Mouse (Mus musculus): ENCODE data around the gene Sost. TPM values are rescaled to one million over a fixed set of nuclear protein-coding genes. Genes with fewer than 3 reads are reported as not detected.

Sost gene
- polyA plus RNA-seq, 2 experiments from 2014 or later = not detected

GRCm38 (mm10) chr11:101982981-101983411 lies 16.2 kb upstream of the Sost start:
- ATAC-seq = no peak

DNA sequence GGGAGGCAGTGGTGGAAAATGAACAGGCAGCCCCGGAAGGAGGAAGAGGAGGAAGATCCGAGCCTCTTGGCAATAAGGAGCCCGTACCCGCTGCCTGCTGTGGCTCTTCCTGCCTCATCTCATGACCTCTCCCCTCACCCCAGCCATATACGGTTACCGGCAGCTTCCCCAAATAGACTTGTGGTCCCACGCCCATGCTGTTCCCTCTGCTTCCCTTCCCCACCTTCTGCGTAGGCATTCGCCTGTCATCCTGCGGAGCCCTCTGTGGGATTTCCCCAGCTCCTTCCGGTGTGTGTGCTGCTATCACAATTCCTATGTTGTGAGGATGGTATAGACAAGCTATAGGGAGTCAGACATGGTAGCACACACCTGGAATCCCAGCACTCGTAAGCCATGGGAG lies 15.0 kb upstream of the Sost start:
- ATAC-seq = no peak

DNA sequence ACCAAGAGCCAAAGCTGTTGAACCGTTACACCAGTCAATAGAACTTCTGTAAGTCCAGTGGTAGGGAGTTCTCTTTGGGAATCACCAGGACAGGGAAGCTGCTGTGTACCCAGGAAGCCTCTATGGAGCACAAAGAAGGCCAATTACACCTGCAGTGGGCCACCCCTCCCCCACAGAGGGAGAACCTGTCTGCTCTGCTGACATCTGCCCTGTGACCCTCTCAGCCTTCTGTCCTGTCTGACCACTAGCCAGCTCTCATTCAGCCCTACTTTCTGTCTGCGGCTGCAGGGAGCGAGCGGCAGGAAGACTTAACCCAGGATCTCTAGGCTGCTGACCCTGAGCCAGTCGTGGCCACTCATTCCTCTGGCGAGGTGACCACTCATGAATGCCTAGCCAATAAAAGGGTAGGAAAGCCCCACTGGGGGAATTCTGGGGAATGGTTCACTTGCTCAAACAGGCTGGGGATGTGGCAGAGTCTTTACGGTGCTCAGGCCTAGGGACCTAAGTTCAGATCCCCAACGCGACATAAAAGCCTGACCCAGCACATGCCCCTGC lies 13.9 kb upstream of the Sost start:
- ATAC-seq = no peak

- no peak for ATAC-seq
Observed at GRCm38 (mm10) chr11:101979140-101979539, 12.3 kb upstream of the Sost start.

- no peak for ATAC-seq
Observed at GRCm38 (mm10) chr11:101976949-101977348, 10.1 kb upstream of the Sost start.

DNA sequence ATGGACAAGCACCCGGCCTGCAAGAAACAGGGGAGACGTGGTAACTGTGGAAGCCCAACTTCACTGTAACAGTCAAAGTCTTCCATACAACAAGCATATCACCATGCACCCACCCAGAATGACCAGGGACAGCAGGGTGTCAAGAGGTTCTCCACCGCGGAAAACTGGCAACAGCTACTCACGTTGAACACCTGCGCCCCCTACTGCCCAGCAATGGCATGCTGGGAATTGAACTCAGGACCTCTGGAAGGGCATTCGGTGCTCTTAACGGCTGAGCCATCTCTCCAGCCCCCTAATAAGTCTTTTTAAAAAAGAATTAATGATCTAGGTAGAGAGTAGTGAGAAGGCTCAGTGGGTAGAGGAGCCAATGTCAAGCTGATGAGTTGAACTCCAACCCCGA lies 8.1 kb upstream of the Sost start:
- ATAC-seq = no peak

- no peak for ATAC-seq
Observed at GRCm38 (mm10) chr11:101974181-101974580, 7.4 kb upstream of the Sost start.

DNA sequence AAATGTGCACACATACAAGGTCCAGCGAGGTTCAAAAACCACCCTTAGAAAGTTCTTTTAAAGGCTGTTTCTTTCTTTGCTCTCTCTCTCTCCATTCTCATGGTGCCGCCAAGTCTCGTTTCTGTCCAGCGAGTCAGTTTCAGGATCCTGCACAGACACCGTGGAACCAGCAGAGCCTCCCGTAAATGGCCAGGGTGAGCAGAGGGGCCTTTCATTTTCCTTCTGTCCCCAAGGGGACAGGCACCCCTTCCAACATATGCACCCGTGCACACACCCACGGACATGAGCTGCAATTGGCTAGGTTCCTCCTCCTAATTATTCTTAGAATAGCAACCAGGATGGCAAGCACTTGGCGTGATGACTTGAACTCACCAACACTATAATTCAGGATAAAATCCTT lies 6.7 kb upstream of the Sost start:
- ATAC-seq = no peak

- ATAC-seq = no peak
Observed at GRCm38 (mm10) chr11:101972651-101973050, 5.8 kb upstream of the Sost start.

- no peak for ATAC-seq
Observed at GRCm38 (mm10) chr11:101972097-101972496, 5.3 kb upstream of the Sost start.

GRCm38 (mm10) chr11:101971410-101971809 lies 4.6 kb upstream of the Sost start:
- no peak for ATAC-seq

DNA sequence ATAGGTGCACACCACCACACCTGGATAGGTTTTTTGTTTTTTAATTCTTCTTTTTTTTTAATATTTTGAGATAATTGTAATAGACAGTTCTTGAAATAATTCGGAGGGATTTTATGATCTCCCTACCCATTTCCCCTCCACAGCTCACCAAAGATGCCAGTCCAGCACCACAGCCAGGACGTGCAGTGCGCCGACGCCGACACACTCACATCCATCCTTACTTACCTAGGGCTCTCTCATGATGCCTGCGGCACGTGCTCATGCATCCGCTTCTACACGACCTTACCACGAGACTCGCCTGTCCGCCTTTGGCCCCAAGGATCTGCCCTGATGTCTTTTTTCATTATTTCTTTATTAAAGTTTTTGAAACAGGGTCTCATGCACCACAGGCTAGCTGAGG lies 3.0 kb upstream of the Sost start:
- no peak for ATAC-seq

- no peak for ATAC-seq
Observed at GRCm38 (mm10) chr11:101968791-101969190, 2.0 kb upstream of the Sost start.

GRCm38 (mm10) chr11:101968311-101968710 lies 1.5 kb upstream of the Sost start:
- no peak for ATAC-seq

GRCm38 (mm10) chr11:101965553-101965952 lies 1.3 kb downstream of the Sost start:
- no peak for ATAC-seq

DNA sequence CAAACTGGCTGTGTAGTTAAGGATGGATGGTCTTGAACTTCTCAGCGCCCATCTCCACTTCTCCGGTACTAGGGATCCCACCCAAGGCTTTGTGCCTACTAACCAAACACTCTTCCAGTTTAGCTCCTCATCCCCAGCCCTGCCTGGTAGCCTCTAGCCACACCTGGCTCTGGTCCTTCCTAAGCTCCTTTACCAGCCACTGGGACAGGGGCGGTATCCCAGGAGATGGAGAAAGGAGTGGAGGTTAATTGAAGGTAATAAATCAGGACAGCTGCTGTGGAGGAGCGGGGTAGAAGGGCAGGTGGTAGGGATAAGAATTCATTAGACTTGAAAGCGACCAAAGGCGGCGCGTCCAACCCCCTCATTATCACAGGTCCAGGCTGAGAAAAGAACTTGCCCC lies 2.2 kb downstream of the Sost start:
- ATAC-seq = no peak

- ATAC-seq = no peak
Observed at GRCm38 (mm10) chr11:101963473-101964291, 3.1 kb downstream of the Sost start.

DNA sequence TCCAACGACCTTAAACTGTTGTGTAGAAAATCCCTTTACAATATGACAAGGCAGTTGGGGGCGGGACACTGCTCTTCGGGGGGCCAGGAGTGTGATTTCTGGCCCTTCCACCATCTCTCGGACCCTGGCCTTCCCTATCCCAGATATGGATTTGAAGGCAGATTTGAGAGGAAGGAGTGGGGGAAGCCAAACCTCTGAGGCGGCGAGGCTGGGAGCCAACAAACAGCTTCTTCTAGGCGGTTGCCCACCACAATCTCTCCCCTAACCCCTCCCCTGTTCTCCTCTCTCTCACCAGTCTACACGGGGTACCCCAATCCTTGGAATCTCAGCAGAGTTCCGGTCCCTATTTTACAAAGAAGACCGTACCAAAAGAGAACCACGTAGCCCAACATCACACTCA lies 3.8 kb downstream of the Sost start:
- ATAC-seq = no peak

- ATAC-seq = no peak
Observed at GRCm38 (mm10) chr11:101957476-101957875, 9.3 kb downstream of the Sost start.

GRCm38 (mm10) chr11:101953441-101953840 lies 13.4 kb downstream of the Sost start:
- no peak for ATAC-seq

- ATAC-seq = no peak
Observed at GRCm38 (mm10) chr11:101952541-101953341, 14.1 kb downstream of the Sost start.

- ATAC-seq = no peak
Observed at GRCm38 (mm10) chr11:101950021-101950420, 16.8 kb downstream of the Sost start.

DNA sequence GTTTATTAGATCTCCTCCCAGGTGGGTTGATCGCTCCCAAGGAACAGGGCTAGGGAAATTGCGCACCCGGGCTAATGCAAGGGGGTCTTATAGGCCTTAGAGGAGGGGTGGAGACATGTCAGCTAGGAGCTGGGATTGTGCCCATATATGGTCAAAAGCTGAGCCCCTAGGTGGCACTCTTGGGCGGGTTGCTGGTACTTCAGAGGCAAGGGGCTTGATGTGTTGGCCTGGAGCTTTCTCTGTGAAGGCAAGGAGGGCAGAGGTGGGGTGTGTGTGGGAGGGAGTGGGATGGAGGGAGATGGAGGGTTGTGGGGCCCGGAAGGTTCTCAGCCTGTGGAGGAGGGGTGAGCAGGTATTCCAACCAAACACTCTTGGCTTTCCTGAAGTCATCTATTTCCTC lies 20.3 kb downstream of the Sost start:
- no peak for ATAC-seq

DNA sequence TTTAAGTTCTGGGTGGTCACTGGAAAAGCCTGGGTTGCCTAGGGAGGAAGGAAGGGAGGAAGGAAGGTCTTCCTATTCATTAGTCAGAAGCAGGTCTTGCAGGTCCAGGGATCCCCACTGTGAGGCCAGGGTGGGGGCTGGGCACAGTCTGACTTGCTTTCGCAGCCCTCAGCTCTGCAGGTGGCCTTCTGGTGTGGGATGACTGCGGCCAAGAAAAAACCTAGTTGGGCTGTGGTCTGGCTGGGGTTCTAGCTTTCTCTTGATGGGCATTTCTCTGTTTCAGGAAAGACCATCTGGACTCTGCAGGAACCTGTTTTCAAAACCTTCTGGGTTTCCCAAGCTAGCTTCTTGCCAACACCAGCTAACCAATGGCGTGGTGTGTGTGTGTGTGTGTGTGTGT lies 23.8 kb downstream of the Sost start:
- ATAC-seq = no peak
